Mouse (Mus musculus) embryonic facial prominence, embryonic 13.5 days (tissue): Measurements from ENCODE around the gene Ttc8. TPM values are rescaled to one million over a fixed set of nuclear protein-coding genes. Genes with fewer than 3 reads are reported as not detected.
A peak's percentile ranks its signal among the peaks of the same experiment; 100 is the strongest.

Experiments
- ATAC-seq: fragments of 200-750 bp; cut with Nextera tagmentation; 2 replicates; pipeline ENCODE4 v1.8.0; 2017; ENCODE audit warnings: low read depth; ENCODE audit not compliant: insufficient number of reproducible peaks, insufficient read depth, low FRiP score, low TSS enrichment
- H3K27ac ChIP-seq: fragments of 300-500 bp; sonication (generic); 2 replicates; pipeline ENCODE4 v1.5.1; 2015; ENCODE audit warnings: moderate library complexity, mild to moderate bottlenecking, inconsistent platforms
- H3K27me3 ChIP-seq: fragments of 300-500 bp; sonication (generic); 2 replicates; pipeline ENCODE4 v1.6.1; 2015; ENCODE audit warnings: mild to moderate bottlenecking, inconsistent platforms
- H3K36me3 ChIP-seq: fragments of 300-500 bp; sonication (generic); 2 replicates; pipeline ENCODE4 v1.6.1; 2015; ENCODE audit warnings: mild to moderate bottlenecking, inconsistent platforms
- H3K4me1 ChIP-seq: fragments of 300-500 bp; sonication (generic); 2 replicates; pipeline ENCODE4 v1.6.1; 2015; ENCODE audit warnings: inconsistent platforms
- H3K4me2 ChIP-seq: fragments of 300-500 bp; sonication (generic); 2 replicates; pipeline ENCODE4 v1.6.1; 2015; ENCODE audit warnings: moderate library complexity, mild to moderate bottlenecking, inconsistent platforms
- H3K4me3 ChIP-seq: fragments of 300-500 bp; sonication (generic); 2 replicates; pipeline ENCODE4 v1.5.1; 2015; ENCODE audit warnings: mild to moderate bottlenecking, inconsistent platforms
- H3K9ac ChIP-seq: fragments of 300-500 bp; sonication (generic); 2 replicates; pipeline ENCODE4 v1.6.1; 2015; ENCODE audit warnings: mild to moderate bottlenecking, inconsistent platforms
- H3K9me3 ChIP-seq: fragments of 300-500 bp; sonication (generic); 2 replicates; pipeline ENCODE4 v1.6.1; 2016; ENCODE audit warnings: inconsistent platforms
- WGBS: fragments of 180-500 bp; shearing (Covaris S2); methylation state at CpG from one replicate; pipeline ENCODE4 v1.1.7; 2015; ENCODE audit warnings: mixed read lengths; 5-methylcytosine and 5-hydroxymethylcytosine counted together
- polyA plus RNA-seq: library from polyadenylated mRNA; unstranded; fragments of >200 nt; fragmentation: Nextera tagmentation; extraction: Ambion mirVana; gene quantifications from 2 replicates; pipeline ENCODE4 v1.2.1, GENCODE M21; 2015

Gene Ttc8
- polyA plus RNA-seq, result 36.5 and 37.6 TPM in 2 replicates

DNA sequence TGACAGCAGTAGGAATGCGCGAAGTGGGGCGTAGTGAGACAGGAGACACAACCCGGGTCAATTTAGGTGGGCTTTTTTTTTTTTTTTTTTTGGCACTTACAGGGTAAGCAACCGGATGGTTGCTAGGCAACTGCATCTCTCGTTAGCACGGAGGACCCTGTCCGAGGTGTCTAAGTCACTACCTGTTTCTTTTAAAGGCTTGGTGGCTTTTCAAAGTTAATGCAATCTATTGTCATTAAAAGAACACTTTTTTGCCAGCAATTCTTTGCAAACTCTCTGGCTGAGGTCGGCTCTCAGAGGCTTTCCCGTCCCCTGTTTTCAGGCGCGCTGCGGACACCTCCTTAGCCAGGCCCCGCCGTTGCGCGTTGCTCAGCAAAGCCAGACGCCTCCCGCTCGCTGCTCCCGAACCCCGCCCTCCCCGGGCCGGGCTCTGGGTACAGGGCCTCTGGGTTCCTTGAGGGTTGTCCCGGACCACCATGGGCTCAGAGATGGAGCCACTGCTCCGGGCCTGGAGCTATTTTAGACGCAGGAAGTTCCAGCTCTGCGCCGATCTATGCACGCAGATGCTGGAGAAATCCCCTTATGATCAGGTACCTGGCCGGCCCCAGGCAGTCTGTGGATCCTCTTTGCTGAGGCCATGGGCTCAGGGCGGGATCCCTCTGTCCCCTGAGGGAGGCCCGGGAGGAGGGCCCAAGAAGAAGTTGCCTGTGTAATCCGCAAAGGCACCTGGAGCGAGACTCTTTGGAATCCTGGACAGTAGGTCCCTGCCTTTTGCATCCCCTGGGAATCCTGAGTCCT lies at the start of gene Ttc8:
TSS of gene Ttc8 (plus strand) at position 381 of the 798 bp plus-strand sequence.
- WGBS, result under 1% methylated on average over 35 of the region's 35 CpGs
- H3K4me3 ChIP-seq, result peak within 1 kb of the TSS; percentile 71
- peak within 1 kb of the TSS; percentile 87 for H3K9ac ChIP-seq
- H3K36me3 ChIP-seq, result no peaks in the 10 kb centered on the region
- peak; percentile 99 for ATAC-seq
- no peaks in the 10 kb centered on the region for H3K9me3 ChIP-seq
- peak within 1 kb of the TSS; percentile 78 for H3K4me2 ChIP-seq
- H3K27me3 ChIP-seq, result 0 out of 2 replicates have a peak, but pooled peaks cover 4% of the 10 kb centered on the region
- peak within 1 kb of the TSS; percentile 74 for H3K27ac ChIP-seq
- peaks cover 6% of the 10 kb centered on the region; the same call in 1 of the 2 replicates for H3K4me1 ChIP-seq

DNA sequence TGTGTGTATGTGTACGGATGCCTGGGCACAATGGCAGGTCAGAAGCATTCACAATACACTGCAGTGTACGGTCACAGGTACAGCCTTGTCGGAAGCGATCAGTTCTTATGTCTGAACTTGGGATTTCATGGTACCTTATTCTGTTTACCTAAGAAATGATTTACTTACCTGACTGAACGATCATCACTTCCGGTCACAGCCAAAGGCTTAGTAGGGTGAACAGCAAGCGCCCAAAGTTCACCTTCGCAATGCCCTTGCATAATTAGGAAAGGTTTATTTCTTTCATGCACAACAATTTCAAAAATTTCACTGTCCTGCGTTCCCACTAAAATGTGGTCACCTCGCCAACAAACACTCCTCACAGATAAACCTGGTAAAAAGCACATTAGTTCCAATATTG lies 47.5 kb upstream of the Ttc8 start:
- Histone ChIP-seq H3K27ac (no peak overlapping the region), H3K4me1 (no peaks in the 10 kb centered on the region), H3K4me2 (no peak overlapping the region), H3K4me3 (no peak overlapping the region), H3K27me3 (no peaks in the 10 kb centered on the region), H3K9ac (no peak overlapping the region), H3K9me3 (no peaks in the 10 kb centered on the region), H3K36me3 (no peaks in the 10 kb centered on the region)
- WGBS, result 92% methylated on average over 10 of the region's 10 CpGs
- ATAC-seq, result no peak

DNA sequence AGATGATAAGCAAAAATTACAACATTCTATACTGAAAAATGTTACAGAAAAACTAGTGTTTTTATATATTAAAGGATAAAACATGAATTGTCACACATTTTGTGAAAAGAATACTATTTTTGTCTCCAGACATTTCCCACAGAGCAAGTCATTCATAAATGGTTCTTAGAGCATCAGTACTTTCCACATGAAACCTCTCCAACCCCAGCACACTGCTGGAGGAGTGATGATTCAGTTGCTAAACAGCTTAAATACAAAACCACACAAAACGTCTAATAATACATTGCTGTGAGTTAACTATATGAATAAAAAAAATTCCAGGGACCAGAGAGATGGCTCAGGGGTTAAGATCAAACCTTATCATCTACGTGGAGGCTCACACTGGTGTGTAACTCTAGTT lies 45.2 kb upstream of the Ttc8 start:
- no peak overlapping the region for H3K4me3 ChIP-seq
- WGBS, result 50% methylated on average over 2 of the region's 2 CpGs
- no peak overlapping the region for H3K27ac ChIP-seq
- no peak overlapping the region for H3K9ac ChIP-seq
- H3K4me2 ChIP-seq, result no peak overlapping the region
- H3K9me3 ChIP-seq, result no peaks in the 10 kb centered on the region
- no peak for ATAC-seq
- H3K4me1 ChIP-seq, result no peaks in the 10 kb centered on the region
- no peaks in the 10 kb centered on the region for H3K27me3 ChIP-seq
- no peaks in the 10 kb centered on the region for H3K36me3 ChIP-seq

DNA sequence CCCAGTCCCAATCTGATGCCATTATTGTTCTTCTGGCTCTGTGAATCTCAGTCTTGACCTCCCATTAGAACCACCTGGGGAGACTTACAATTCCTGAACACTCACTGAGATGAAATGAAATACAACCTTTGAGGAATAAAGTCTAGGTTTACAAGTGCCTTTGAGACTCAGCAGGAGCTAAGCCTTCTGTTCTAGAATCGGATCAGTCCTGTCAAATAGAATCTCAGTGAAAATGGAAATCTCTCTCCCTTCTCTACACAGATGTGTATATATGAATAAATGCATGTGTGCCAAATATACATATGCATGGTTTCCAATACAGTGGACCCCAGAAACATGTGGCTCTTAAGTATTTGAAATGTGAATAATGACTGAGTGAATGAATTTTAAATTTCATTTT lies 41.7 kb upstream of the Ttc8 start:
- no peak overlapping the region for H3K4me2 ChIP-seq
- no peaks in the 10 kb centered on the region for H3K27me3 ChIP-seq
- H3K4me1 ChIP-seq, result no peaks in the 10 kb centered on the region
- no peaks in the 10 kb centered on the region for H3K9me3 ChIP-seq
- H3K36me3 ChIP-seq, result no peaks in the 10 kb centered on the region
- no peak overlapping the region for H3K4me3 ChIP-seq
- ATAC-seq, result no peak
- no peak overlapping the region for H3K9ac ChIP-seq
- H3K27ac ChIP-seq, result no peak overlapping the region
- 63% methylated on average over 1 of the region's 1 CpGs for WGBS

DNA sequence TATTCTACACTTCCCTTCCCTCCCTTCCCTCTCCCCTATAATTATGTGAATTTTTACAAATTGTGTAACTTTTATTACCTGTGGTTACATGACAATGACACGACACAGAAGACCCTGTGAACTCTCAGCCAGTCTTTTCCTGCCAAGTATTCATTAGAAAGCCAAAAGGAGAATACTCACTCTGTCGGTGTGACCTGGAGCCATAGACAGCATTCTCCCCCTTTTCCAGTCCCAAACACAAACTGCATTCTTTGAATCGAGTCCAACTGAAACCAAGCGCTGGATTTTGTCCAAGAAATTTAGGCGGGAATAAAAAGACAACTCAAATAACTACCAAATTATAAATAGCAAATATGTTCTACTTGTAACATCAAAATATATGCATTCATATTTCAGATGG lies 38.6 kb upstream of the Ttc8 start:
- ATAC-seq, result no peak
- 43% methylated on average over 5 of the region's 5 CpGs for WGBS

DNA sequence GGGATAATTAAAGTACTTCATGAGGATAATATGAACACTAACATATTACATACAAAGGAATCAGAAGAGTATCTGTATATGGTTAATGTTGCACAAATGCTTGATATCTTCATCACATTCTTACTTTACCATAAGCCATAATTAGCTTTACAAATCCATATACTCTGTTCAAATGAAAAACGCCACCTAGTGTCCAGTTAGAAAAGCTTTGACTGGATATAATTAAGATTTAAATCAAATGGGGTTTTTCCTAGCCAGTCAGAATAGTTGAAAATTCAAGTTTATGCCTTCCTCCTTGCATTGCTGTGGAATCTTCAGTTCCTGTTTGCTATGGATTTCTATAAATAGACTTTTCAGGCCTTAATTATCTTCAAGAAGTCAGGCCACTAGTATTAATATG lies 35.9 kb upstream of the Ttc8 start:
- Histone ChIP-seq H3K36me3 (no peaks in the 10 kb centered on the region), H3K27me3 (no peaks in the 10 kb centered on the region), H3K9me3 (no peaks in the 10 kb centered on the region), H3K9ac (no peak overlapping the region), H3K4me2 (no peak overlapping the region), H3K4me3 (no peak overlapping the region), H3K4me1 (no peaks in the 10 kb centered on the region), H3K27ac (no peak overlapping the region)
- no peak for ATAC-seq
- WGBS, result 0% methylated on average over 1 of the region's 1 CpGs

More for the DNA sequence above, 38.6 kb upstream of the Ttc8 start:
- Histone ChIP-seq H3K4me1 (no peaks in the 10 kb centered on the region), H3K4me3 (no peak overlapping the region), H3K36me3 (no peaks in the 10 kb centered on the region), H3K4me2 (no peak overlapping the region), H3K9ac (no peak overlapping the region), H3K9me3 (no peaks in the 10 kb centered on the region), H3K27me3 (no peaks in the 10 kb centered on the region), H3K27ac (no peak overlapping the region)

DNA sequence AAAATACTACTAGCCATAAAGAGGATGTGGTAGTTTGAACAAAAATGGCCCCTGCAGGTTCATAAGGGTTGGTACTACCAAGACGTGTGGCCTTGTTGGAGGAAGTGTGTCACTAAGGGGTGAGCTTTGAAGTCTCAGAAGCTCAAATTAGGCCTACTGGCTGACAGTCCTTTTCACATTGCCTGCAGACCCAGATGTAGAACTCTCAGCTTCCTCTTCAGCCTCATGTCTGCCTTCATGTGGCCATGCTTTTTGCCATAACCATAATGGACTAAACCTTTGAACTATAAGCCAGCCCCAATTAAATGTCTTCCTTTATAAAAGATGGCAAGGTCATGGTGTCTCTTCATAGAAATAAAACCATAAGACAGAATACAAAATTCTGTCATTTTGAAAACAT lies 23.6 kb upstream of the Ttc8 start:
- WGBS, result 43% methylated on average over 1 of the region's 1 CpGs
- Histone ChIP-seq H3K4me1 (peaks cover 8% of the 10 kb centered on the region), H3K4me2 (no peak overlapping the region), H3K9ac (no peak overlapping the region), H3K4me3 (no peak overlapping the region), H3K36me3 (no peaks in the 10 kb centered on the region), H3K9me3 (no peaks in the 10 kb centered on the region), H3K27me3 (peaks cover 23% of the 10 kb centered on the region), H3K27ac (no peak overlapping the region)
- no peak for ATAC-seq

DNA sequence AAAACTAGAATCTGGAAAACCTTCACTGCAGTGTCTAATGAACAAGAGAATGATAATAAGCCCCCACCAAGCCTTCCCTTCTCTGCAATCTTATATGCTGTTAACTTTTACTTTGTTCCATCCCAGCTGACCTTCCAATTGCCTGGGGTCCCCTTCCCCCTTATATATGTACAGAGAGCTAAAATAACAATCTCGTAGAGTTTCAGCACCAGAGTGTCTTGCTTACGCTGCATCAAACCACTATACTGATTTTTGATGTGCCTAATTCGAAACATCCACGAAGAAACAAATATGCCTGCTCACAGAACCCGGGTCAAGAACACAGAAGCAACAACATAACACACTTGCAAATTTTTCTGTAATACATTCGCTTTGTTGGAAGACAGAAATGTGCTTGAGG lies 20.7 kb upstream of the Ttc8 start:
- H3K4me3 ChIP-seq, result no peak overlapping the region

DNA sequence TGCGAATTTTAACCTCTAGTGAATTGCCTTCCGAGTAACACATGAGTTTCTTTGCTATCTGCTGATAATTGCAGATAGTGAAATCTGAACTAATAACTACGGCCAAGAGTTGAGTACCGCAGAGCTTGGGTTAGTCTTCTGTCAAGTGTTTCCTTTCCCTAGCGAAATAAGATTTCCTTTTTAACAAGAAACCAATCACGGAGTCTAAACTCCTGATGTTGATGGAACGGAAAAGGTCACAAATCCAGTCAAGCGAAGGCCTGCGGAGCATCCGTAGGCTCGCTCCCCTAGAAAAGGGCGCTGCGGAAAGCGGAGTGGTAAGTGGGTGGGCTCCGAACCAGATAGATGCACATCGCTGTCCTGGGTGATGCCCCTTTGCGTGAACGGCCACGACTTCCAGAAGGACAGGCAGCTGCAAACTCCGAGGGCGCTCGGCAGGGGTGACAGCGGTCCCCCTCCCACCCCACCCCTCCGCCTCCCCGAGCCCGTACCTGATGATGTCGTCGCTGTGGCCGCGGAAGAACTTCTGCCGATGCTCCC lies 20.0 kb upstream of the Ttc8 start:
- Histone ChIP-seq H3K9me3 (no peaks in the 10 kb centered on the region), H3K27me3 (peaks cover 23% of the 10 kb centered on the region), H3K4me1 (peaks cover 6% of the 10 kb centered on the region), H3K9ac (peak overlapping the region; percentile 64), H3K27ac (no peak overlapping the region), H3K4me3 (peak overlapping the region; percentile 76), H3K4me2 (peak overlapping the region; percentile 96), H3K36me3 (no peaks in the 10 kb centered on the region)
- WGBS, result 2% methylated on average over 31 of the region's 31 CpGs
- no peak for ATAC-seq

More for the DNA sequence above, 20.7 kb upstream of the Ttc8 start:
- Histone ChIP-seq H3K36me3 (no peaks in the 10 kb centered on the region), H3K4me1 (peaks cover 6% of the 10 kb centered on the region), H3K9me3 (no peaks in the 10 kb centered on the region), H3K27ac (no peak overlapping the region), H3K9ac (no peak overlapping the region), H3K4me2 (no peak overlapping the region), H3K27me3 (peaks cover 23% of the 10 kb centered on the region)
- WGBS, result 30% methylated on average over 6 of the region's 6 CpGs
- no peak for ATAC-seq

DNA sequence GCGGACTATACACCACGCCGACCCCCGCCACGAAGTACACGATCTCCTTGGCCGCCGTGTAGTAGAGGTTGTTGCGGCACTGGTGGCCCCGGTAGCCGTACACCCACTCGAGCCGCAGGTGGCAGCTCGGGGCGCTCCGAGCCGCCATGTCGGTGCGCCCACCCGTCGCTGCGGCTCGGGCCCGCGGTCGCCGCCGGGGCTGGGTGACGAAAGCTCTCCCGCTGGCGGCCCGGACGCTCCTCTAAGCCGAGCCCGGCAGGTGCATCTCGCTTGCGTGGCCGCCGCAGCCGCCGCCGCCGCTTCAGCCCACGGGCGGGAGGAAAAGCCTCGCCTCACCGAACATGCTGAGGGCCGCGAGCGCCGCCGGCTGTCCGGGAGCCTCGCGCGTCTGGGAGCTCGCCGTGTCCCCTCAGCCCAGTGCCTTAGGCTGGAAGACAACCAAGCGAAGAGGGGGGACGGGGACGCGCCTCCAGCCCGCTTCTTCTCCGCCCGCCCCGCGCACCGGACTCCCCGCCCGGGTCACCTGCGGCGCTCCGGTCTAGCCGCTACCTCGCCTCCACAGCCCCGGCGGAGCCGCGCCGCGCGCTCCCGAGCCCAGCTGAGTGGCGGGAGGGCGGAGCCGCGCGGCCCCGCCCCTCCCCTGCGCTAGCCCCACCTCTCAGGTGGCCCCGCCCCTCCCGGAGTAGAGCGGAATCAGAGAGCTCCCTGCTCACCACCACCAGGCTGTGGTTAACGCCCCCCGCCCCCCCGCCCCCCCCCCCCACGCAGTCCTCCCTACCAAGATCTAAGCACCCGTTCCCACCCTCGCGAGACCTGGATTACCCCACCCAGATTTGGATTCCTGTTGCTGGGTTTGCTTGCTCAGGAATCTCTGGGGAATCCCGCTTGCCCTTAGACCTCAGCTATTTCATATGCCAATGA lies 19.2 kb upstream of the Ttc8 start, which contains the start of gene Eml5:
TSS of gene Eml5 (minus strand) at position 604 of the 921 bp plus-strand sequence.
- H3K9me3 ChIP-seq, result no peaks in the 10 kb centered on the region
- peak within 1 kb of the TSS; percentile 96 for H3K4me2 ChIP-seq
- H3K4me3 ChIP-seq, result peak within 1 kb of the TSS; percentile 76
- no peak within 1 kb of the TSS for H3K27ac ChIP-seq
- peak; percentile 83 for ATAC-seq
- no peaks in the 10 kb centered on the region for H3K36me3 ChIP-seq
- peak within 1 kb of the TSS; percentile 64 for H3K9ac ChIP-seq
- peaks cover 23% of the 10 kb centered on the region for H3K27me3 ChIP-seq
- under 1% methylated on average over 95 of the region's 101 CpGs for WGBS
- peaks cover 6% of the 10 kb centered on the region for H3K4me1 ChIP-seq

DNA sequence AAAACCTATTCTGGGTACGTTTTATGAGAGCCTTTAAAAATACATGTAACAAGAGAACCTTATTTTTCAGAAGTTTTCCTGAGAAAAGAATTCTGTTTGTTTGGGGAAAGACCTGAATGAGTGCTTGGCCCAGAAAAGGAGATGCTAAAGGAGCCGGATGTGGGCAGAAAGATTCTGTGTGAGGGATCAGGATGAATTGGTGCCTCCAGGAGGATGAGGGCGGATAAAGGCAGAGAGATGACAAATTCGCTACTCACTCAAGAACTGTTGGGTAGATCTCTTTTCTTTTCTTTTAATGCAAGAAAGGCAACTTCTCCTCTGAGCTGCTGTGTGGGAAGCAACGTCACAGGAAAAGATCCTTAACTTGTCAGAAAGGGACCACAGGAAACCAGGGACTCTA lies 14.9 kb upstream of the Ttc8 start:
- peaks cover 2% of the 10 kb centered on the region for H3K4me1 ChIP-seq
- no peak overlapping the region for H3K9ac ChIP-seq
- H3K36me3 ChIP-seq, result no peaks in the 10 kb centered on the region
- H3K27ac ChIP-seq, result no peak overlapping the region
- no peaks in the 10 kb centered on the region for H3K9me3 ChIP-seq
- no peak for ATAC-seq
- H3K4me2 ChIP-seq, result no peak overlapping the region
- H3K27me3 ChIP-seq, result peaks cover 9% of the 10 kb centered on the region
- H3K4me3 ChIP-seq, result no peak overlapping the region
- 67% methylated on average over 5 of the region's 5 CpGs for WGBS
